Mouse (Mus musculus) olfactory bulb, adult 2 months (tissue): ENCODE measurements around the gene Megf11.

ENCODE experiments used
- CTCF ChIP-seq: fragments of 200-500 bp; IDR thresholded peaks from 2 replicates; pipeline ENCODE4 v1.5.1; 2012; ENCODE audit warnings: low read depth, mild to moderate bottlenecking, low read length, moderate library complexity; ENCODE audit not compliant: insufficient read depth
- POLR2A ChIP-seq: fragments of 200-500 bp; IDR thresholded peaks from 2 replicates; pipeline ENCODE4 v1.6.1; 2012; ENCODE audit warnings: mild to moderate bottlenecking, low read depth, low read length, moderate library complexity; ENCODE audit not compliant: insufficient read depth

- TF ChIP-seq POLR2A (0 out of 2 replicates have a peak, but pooled peaks have one; percentile 37), CTCF (no peak)
Measured at GRCm38 (mm10) chr9:64737406-64738201, 352.2 kb downstream of the Megf11 start, which contains the start of gene Rab11a.
